Mouse (Mus musculus): ENCODE results near the gene Dcakd. TPM values are rescaled to one million over a fixed set of nuclear protein-coding genes. Genes with fewer than 3 reads are reported as not detected.

Gene Dcakd
- total RNA-seq, 2 experiments from 2014 or later, result 67.7 to 68.1 TPM

- DNase-seq (ENCODE audit: low spot score in 2 of 2), result no peak
Measured at GRCm38 (mm10) chr11:102957692-102958091, 70.4 kb downstream of the Dcakd start.

DNA sequence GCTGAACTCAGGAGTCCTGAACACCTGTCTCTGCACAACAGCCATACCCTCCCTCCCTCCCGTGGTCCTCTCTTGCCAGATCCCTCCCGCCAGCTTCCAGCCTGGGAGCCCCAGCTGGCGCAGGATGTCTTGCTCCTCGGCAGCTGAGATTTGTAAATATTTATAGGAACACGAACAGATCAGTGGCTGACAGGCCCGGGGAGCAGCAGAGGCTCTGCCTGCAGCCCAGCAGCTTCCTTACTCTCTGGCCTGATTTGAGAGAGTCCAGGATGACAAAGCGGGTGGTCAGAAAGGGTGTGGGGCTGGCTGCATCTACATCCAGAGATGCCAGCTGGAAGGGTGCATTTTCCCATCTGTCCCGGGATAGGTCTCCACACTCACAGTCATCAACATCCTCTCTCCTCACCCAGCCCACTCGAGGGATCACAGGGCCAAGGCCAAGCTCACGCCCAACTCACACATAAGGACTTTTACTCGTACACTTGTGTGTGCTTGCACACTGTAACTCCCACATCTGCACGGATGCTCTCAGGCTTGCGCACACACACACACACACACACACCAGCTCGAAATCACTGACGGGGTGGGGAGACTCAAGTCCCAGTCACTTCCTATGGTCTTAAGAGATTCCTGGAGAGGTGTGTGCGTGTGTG, 71.0 kb downstream of the Dcakd start:
- no peak for DNase-seq (ENCODE audit: low spot score in 2 of 2)
- intact Hi-C loops (cut with DNase I), result no loop called here

More at GRCm38 (mm10) chr11:102957692-102958091, 70.4 kb downstream of the Dcakd start:
- intact Hi-C loops (cut with DNase I), result no loop called here

DNA sequence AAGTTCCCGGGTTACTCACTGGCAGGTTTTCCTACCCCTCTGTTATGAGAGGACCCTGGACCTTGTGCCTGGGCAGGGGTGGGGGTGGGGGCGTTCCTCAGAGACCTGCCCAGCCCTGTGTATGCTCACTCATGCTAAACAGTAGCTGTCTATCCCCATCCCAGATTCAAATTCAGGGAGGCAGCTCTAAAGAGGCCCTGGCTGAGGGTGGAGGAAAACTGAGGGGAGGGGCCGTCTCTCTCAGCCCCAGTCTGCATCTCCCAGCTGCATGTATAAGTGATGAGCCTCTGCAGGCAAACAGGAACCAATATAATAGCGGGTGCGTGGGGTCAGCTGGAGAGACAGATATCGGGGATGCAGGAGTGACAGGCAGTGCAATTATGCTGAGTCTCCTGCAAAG, 75.2 kb downstream of the Dcakd start:
- no peak for DNase-seq (ENCODE audit: low spot score in 2 of 2)
- intact Hi-C loops (cut with DNase I), result no loop called here

- intact Hi-C loops (cut with DNase I), result loop anchor here (5.0 kb wide), 1 partner anchor 44 kb away; no protein-coding TSS in a partner anchor
Measured at GRCm38 (mm10) chr11:102948043-102948961, 79.8 kb downstream of the Dcakd start.

GRCm38 (mm10) chr11:102946992-102947343, 81.2 kb downstream of the Dcakd start:
- no peak for DNase-seq (ENCODE audit: low spot score in 2 of 2)
- intact Hi-C loops (cut with DNase I), result loop anchor here (5.0 kb wide), 1 partner anchor 45 kb away; no protein-coding TSS in a partner anchor

More at GRCm38 (mm10) chr11:102948043-102948961, 79.8 kb downstream of the Dcakd start:
- peak in 1 of 2 experiments; percentile 45 for DNase-seq (ENCODE audit: low spot score in 2 of 2)

DNA sequence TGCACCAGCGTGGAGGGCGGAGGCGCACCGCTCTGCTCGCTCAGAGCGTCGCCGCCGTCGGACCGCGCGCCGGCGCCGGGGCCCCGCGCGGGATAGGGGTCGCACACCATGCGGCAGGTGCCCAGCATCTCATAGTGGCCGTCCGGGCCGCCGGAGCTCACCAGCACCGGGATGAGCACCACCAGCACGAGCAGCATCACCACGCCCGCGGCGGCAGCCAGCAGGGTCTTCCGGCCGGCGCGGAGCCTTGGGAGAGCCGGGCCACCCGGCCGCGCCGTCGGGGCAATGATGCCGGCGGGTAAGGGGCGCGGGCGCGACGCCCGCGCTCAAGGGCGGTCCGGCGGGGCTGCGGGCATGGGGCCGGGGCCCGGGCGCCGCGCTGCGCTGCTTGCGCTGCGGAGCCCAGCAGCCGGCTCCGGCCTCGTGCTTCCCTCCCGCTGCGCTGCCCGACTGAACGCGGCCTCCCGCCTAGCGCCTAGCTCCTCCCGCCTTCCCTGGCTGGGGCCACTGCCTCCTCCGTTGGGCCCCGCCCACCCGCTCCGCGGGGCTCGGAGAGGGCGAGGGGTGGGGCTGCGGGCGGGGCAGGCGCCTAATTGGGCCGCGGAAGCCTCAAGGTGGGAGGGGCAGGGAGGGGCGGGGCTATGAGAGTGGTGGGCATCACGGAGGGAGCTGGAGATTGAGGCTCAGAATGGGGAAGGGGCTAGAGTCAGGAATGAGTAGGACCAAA, 81.7 kb downstream of the Dcakd start, which contains the start of gene C1ql1:
C1ql1 (minus strand) TSS at position 424 of the 727 bp plus-strand sequence.
- peak; percentile 43 to 50 for DNase-seq (ENCODE audit: low spot score in 2 of 2)
- intact Hi-C loops (cut with DNase I), result loop anchor here (5.0 kb wide), 1 partner anchor 46 kb away; no protein-coding TSS in a partner anchor

GRCm38 (mm10) chr11:102945306-102946264, 82.5 kb downstream of the Dcakd start:
- no peak for DNase-seq (ENCODE audit: low spot score in 2 of 2)
- intact Hi-C loops (cut with DNase I), result loop anchor here (5.0 kb wide), 1 partner anchor 47 kb away; no protein-coding TSS in a partner anchor

Small RNA genes lying within 50 kb of the gene (microRNA-seq; reads per million reads assigned to microRNA genes)
- gene Mir6931, result 0 to 0.74 reads per million in 2 experiments

Other genes with a start within 250 kb of the Dcakd start
- 1 to 10 TPM; 7.3 to 8.0 TPM for gene Gjc1, start 208.6 kb downstream of the Dcakd start, total RNA-seq (2021)
- 1 to 10 TPM; 5.1 to 7.2 TPM for gene Higd1b, start 192.5 kb downstream of the Dcakd start, total RNA-seq (2021)
- 100 to 1,000 TPM; 108 to 116 TPM for gene Eftud2, start 147.3 kb downstream of the Dcakd start, total RNA-seq (2021)
- 1 to 10 TPM; 1.7 to 2.7 TPM for gene Ccdc103, start 147.1 kb downstream of the Dcakd start, total RNA-seq (2021)
- under 1 TPM in 1 of 2 experiments, not detected in 1; 0.27 TPM for gene Fam187a, start 143.2 kb downstream of the Dcakd start, total RNA-seq (2021)
- gene Gfap, start 127.4 kb downstream of the Dcakd start, total RNA-seq (2021), result 100 to 1,000 TPM; 118 to 122 TPM
- under 1 TPM; 0.28 to 0.41 TPM for gene Kif18b, start 103.2 kb downstream of the Dcakd start, total RNA-seq (2021)
- 10 to 100 TPM; 16.4 to 17.4 TPM for gene C1ql1, start 81.6 kb downstream of the Dcakd start, total RNA-seq (2021)
- 100 to 1,000 TPM; 122 to 124 TPM for gene Nmt1, start 143 bp downstream of the Dcakd start, total RNA-seq (2021)
- gene Plcd3, start 73.3 kb upstream of the Dcakd start, total RNA-seq (2021), result 10 to 100 TPM; 13.3 to 13.8 TPM
- gene Acbd4, start 73.3 kb upstream of the Dcakd start, total RNA-seq (2021), result 10 to 100 TPM; 68.9 to 70.7 TPM
- 10 to 100 TPM; 46.5 to 50.8 TPM for gene Hexim1, start 87.9 kb upstream of the Dcakd start, total RNA-seq (2021)
- 10 to 100 TPM; 11.7 to 13.6 TPM for gene Hexim2, start 104.1 kb upstream of the Dcakd start, total RNA-seq (2021)
- 100 to 1,000 TPM; 146 to 197 TPM for gene Fmnl1, start 142.8 kb upstream of the Dcakd start, total RNA-seq (2021)
- 1 to 10 TPM; 1.5 to 2.4 TPM for gene 1700023F06Rik, start 180.2 kb upstream of the Dcakd start, total RNA-seq (2021)
- gene Spata32, start 190.1 kb upstream of the Dcakd start, total RNA-seq (2021), result 1 to 10 TPM; 1.3 to 1.4 TPM
- 1 to 10 TPM; 4.1 to 4.3 TPM for gene Map3k14, start 239.1 kb upstream of the Dcakd start, total RNA-seq (2021)

All from left cerebral cortex, postnatal 25 days (tissue).